Mouse (Mus musculus): ENCODE results near the gene Efemp2.
A peak's percentile ranks its signal among the peaks of the same experiment; 100 is the strongest.
"Not testable (repeated sequence)": the region's sequence is repeated elsewhere in the genome, so short reads cannot be mapped to it uniquely, and the experiment has no call there.

Gene Efemp2

GRCm38 (mm10) chr19:5480016-5480415, 6.3 kb downstream of the Efemp2 start:
- no peak for DNase-seq

GRCm38 (mm10) chr19:5481398-5481797, 7.6 kb downstream of the Efemp2 start:
- DNase-seq: no peak

GRCm38 (mm10) chr19:5483386-5484359, 9.9 kb downstream of the Efemp2 start:
- no peak for DNase-seq

GRCm38 (mm10) chr19:5484496-5484895, 10.7 kb downstream of the Efemp2 start:
- no peak for DNase-seq

GRCm38 (mm10) chr19:5485371-5485770, 11.6 kb downstream of the Efemp2 start:
- no peak for DNase-seq

GRCm38 (mm10) chr19:5485821-5486220, 12.1 kb downstream of the Efemp2 start:
- DNase-seq: no peak

- DNase-seq: no peak
These were observed 12.5 kb downstream of the Efemp2 start for GRCm38 (mm10) chr19:5486286-5486685.

- no peak for DNase-seq
These were observed 13.0 kb downstream of the Efemp2 start for GRCm38 (mm10) chr19:5486771-5487170.

- DNase-seq: peak; percentile 97
These were observed 14.2 kb downstream of the Efemp2 start, which contains the start of gene Mus81 for GRCm38 (mm10) chr19:5487768-5488550. Gene Mus81 (minus strand): TSS chr19:5488402.

- DNase-seq: peak; percentile 99
These were observed 15.3 kb downstream of the Efemp2 start for GRCm38 (mm10) chr19:5488878-5489571.

- DNase-seq: not testable (repeated sequence)
These were observed 16.0 kb downstream of the Efemp2 start for GRCm38 (mm10) chr19:5489721-5490120.

- DNase-seq: peak; percentile 96
These were observed 16.7 kb downstream of the Efemp2 start, which contains the start of gene Cfl1 for GRCm38 (mm10) chr19:5490313-5490897. Gene Cfl1 (plus strand): TSS chr19:5490455.

- peak; percentile 88 for DNase-seq
These were observed 17.3 kb downstream of the Efemp2 start for GRCm38 (mm10) chr19:5490898-5491708.

- DNase-seq: no peak
These were observed 18.9 kb downstream of the Efemp2 start for GRCm38 (mm10) chr19:5492641-5493040.

GRCm38 (mm10) chr19:5493301-5493721, 19.6 kb downstream of the Efemp2 start:
- DNase-seq: not testable (repeated sequence)

GRCm38 (mm10) chr19:5494314-5494713, 20.6 kb downstream of the Efemp2 start:
- DNase-seq: no peak

- DNase-seq: no peak
These were observed 21.7 kb downstream of the Efemp2 start for GRCm38 (mm10) chr19:5495353-5496051.

GRCm38 (mm10) chr19:5496052-5496370, 22.3 kb downstream of the Efemp2 start:
- DNase-seq: no peak

GRCm38 (mm10) chr19:5500330-5500875, 26.6 kb downstream of the Efemp2 start:
- no peak for DNase-seq

- DNase-seq: no peak
These were observed 29.9 kb downstream of the Efemp2 start, which contains the start of gene 1700020D05Rik for GRCm38 (mm10) chr19:5503687-5504086. Gene 1700020D05Rik (minus strand): TSS chr19:5503787.

All from thymus, postnatal 25 days (tissue).